Mouse (Mus musculus): ENCODE results near the gene Nlrp9c. TPM values are rescaled to one million over a fixed set of nuclear protein-coding genes. Genes with fewer than 3 reads are reported as not detected.

Gene Nlrp9c
- not detected for total RNA-seq (2023)

GRCm38 (mm10) chr7:26403600-26403999, at the start of gene Nlrp9c:
Nlrp9c (minus strand) TSS chr7:26403700.

GRCm38 (mm10) chr7:26434813-26435212, 31.3 kb upstream of the Nlrp9c start, which contains the start of gene Nlrp4a:
Nlrp4a (plus strand) TSS chr7:26435113.

GRCm38 (mm10) chr7:26306926-26307325, 96.6 kb downstream of the Nlrp9c start, which contains the start of gene Cyp2a4:
Cyp2a4 (plus strand) TSS chr7:26307169.

Other genes starting within 250 kb of the Nlrp9c start
- under 1 TPM; 0.42 to 0.46 TPM for gene Cyp2b9, start 230.3 kb downstream of the Nlrp9c start, total RNA-seq (2023)
- gene Vmn1r184, start 143.4 kb downstream of the Nlrp9c start, total RNA-seq (2023) = not detected
- not detected for gene Cyp2a4, start 96.5 kb downstream of the Nlrp9c start, total RNA-seq (2023)
- gene Nlrp4a, start 31.4 kb upstream of the Nlrp9c start, total RNA-seq (2023) = not detected
- gene Nlrp9a, start 131.3 kb upstream of the Nlrp9c start, total RNA-seq (2023) = not detected
- gene Vmn1r185, start 214.8 kb upstream of the Nlrp9c start, total RNA-seq (2023) = not detected

All from neutrophil, adult 59 days (primary cell).